Mouse (Mus musculus): ENCODE results near the gene Cacna1e.
A peak's percentile ranks its signal among the peaks of the same experiment; 100 is the strongest.

Gene Cacna1e

DNA sequence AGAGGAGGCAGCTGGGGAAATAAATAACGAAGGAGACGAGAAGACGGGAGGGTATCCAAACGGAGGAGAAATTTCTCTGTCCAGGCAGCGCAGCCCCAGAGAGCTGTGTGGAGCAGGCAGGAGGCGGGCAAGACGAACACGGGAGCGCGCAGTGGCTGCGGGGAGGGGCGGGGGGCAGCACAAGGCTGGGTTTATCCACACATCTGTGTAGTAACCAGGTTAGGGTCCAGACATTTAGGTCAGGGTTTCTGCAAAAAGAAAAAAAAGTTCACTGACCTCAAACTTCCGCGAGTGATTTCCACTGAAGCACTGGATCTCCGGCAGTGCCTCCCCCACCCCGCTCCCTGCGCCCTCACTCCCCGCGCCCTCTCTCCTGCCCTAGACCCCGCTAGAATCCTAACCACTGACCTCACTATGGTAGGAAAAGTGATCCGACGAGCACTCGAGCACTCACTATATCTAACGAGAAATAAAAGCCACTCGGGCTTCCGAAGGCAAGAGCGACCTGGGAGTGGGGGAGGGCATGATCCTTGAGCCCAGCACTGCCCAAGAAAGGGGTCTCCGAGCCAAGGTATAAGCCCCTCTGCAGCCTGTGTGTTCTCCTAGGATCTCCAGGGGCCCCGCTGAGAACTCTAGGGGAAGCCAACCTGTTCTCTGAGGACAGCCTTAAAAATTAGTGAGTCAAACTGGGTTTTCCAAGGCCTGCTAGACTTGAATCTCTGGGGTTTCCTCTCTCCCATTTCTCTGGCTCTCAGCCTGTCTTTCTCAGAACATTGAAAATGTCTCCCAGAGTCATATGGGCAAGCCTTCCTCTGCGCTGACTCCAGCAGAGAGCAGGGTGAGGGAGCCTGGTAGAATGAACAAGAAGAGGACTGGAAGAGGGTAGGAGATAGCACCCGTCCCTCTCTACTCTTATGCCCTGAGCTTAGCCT is at the start of gene Cacna1e:
Cacna1e (minus strand) TSS at position 227 of the 932 bp plus-strand sequence.
- DNase-seq = peak; percentile 16

DNA sequence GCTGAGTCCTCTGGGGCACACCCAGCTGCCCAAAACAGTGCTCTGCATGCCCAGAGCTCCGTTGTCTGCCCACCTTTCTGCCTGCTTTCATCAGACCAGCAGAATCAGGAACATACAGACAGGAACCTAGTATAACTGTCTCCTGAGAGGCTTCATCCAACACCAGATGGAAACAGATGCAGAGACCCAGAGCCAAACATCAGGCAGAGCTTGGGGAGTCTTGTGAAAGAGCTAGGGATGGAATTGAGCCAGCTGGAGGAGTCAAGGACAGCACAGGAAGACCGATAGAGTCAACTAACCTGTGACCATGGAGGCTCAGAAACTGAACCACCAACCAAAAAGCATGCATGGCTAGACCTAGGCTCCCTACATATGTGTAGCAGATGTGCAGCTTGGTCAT is 34.1 kb upstream of the Cacna1e start:
- peak; percentile 41 for DNase-seq

DNA sequence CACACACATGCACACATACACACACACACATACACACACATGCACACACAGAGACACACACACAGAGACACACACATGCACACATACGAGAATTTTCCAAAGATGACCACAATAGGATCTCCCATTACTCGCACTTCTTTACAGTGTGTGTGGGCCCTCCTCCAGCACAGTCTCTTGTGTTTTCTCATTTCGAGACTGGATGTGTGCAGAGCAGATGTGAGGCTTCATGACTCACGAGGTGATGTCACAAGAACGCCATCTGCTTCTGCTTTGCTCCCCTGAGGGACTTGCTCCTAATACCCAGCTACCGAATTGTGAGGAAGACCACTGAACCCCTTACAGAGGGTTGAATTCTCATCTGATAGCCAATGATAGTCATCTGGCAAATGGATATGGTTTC is 33.1 kb upstream of the Cacna1e start:
- DNase-seq = peak; percentile 10

DNA sequence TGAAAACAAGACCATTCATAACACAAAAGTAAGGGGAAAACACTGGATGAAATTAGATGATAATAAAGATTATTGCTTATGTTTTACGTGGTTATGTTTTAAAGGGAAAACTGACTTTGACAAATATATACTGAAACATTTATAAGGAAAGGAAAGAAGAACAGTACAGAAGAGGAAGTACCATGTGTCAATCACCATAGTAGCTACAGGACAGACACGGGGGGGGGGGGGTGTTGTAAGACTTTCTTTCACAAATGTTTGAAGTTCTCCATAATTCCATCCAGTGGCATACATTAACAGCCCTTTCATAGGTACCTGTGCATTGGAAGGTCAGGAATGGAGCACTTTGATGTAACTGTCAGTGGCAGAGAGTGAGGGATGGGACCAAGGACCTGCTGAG is 25.3 kb upstream of the Cacna1e start:
- no peak for DNase-seq

DNA sequence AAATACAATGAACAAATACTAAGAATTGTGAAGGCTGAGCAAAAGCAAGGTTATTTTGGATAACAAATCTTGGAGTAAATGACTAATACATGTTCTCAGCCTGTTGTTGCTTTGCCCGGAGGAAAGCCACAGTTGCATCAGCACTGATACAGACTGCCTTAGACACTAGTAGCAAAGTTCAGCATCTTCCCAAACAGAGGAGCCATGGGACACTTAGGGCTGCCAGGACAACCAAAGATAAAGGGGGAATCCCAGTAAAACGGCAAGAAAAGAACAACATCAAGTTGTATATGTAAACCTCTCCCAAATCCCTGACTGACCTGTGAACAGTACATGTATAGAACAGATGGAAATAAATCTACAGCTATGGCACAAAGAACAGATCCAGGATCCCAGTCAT is 13.1 kb upstream of the Cacna1e start:
- no peak for DNase-seq

DNA sequence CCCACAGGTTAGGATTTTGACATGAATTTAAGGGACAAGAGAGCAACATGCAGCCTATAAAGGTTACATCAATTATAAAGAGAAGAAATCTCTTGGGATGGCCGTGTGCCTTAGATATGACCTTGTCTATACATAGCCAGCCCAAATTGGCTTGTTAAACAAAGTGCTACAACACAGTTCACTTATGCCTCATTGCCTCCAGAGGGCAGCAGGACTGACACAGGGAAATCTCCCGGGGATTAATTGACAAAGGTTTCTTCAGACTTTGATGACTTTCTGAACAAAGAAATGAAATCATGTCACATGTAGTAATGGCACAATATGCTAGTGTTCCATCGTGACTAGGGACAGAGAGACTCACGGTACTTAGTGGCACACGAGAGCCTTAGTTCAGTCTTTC is 5.9 kb upstream of the Cacna1e start:
- DNase-seq = no peak

DNA sequence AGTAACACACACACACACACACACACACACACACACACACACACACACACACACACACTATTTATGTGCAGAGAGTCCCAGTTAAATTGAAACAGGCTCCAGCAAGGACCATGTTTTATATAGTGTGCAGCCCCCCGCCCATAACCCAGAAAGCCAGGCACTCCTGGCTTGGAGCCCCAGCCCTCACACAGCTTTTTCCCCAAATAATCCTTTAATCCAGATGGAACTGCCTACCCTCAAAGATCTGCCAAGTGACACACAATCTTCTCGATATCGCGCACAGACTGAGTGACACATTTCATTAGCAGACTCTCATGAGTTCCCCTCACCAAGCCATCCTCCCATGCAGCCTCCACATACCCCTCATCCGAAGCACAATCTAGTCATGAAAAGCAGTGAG is 4.2 kb upstream of the Cacna1e start:
- no peak for DNase-seq

DNA sequence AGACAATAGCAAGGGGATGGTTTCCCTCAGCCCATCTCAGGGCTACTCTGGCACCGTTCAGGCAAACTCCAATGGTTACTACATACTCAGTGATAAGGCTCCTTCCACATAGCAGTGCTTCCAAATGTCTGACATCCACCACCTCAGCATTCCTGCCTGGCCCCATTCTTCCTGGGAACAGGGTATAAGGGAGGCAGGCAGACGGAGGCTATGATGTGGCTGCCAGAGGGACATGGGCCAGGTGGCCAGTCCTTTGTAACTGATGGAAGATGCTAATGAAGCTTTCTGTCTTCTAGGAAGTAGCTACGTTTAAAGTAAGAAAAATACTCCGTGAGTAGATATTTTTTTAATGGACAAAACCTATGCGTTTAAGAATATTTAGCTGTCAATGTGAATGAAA is 3.7 kb upstream of the Cacna1e start:
- DNase-seq = no peak

DNA sequence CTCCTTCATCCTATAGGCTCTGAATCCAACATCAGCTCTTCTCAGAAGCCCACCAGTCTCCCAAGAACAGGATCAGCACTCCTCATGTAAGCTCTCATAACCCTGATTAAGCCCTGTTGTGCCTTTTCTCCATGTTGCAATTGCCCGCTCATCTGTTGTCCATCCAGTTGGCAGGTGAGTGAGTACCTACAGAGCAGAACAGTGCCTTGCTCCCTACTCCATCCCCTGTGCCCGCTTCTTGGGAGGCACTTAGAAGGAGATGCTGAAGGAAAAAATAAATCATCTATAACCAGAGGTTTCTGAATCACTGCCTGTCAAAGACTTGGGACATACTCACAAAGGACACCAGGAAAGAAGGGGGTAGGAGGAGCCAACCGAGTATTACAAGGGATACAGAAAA is 3.2 kb upstream of the Cacna1e start:
- no peak for DNase-seq

DNA sequence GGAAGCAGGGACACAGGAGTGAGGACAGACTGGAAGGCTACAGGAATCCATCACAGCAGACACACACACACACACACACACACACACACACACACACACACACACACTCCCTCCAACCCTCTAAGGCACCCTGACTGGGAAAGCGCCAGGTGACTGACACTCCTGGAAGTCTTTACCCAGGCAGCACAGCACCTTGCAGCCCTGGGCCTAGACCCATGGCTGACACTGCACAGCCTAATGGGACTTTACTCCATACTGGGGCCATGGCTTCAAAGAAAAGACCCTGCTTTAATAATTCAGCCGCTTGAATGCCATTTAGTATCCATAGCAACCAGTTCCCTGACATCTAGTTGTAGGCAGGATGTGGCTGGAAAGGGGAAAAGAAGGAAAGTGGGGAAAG is 2.3 kb upstream of the Cacna1e start:
- no peak for DNase-seq

DNA sequence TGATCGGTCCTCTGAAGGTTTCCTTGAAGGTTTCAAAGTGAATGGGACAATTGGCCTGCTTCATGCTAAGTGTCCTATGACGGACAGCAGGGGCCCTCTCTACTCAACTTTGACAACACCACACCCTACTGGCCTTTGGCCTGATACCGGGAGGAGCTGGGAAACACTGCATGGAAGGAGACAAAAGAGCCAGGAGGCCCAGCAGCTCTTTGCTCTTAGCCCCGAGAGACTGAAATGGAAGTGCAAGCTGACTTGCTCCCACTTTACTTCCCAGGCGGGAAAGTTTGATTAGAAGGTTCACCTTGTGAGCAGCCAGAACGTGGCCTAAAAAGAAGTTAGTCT is 877 bp upstream of the Cacna1e start:
- DNase-seq = no peak

DNA sequence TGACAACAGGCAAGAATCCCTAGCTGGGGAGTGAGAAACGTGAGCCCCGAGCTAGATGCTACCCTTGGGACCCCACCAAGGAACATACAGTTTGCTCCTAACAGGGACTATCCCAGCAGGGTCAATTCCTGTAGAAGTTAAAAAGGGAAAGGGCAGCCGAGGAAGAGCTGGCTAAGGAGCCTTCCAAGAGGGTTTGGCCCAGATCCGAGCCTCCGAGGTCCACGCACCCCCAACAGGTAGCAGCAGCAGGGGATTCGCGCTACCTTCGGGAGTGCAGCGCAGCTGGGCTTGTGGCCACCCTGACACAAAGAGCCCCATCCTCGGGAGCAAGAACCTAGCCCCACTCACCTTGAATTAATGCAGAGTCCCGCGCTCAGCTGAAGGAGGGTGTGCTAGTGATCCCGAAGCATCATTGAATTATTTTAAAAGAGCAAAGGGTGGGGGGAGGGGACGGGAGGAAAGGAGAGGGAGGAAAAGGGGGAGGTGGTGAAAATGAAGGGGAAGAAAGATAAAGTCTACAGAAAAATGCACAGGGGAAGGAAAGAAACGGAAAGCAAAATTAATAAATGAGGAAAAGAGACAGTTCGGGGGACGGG is 607 bp downstream of the Cacna1e start:
- no peak for DNase-seq

DNA sequence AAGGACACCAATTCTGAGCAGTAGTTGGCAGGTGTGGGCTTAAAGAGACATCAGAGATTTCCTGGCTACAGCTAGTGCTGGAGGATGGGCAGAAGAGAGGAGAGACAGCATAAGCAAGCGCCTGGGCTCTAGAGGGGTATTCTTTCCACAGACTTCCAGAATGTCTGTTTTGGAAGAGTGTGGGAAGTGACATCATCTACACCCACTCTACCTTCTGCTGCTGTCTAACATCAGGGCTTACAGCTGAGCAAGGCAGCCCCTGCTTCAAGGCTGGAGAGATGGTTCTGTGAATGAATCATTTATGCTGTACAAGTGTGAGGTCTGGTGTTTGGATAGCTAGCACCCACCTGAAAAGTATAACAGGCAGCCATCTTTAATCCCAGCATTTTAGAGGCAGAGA is 18.3 kb downstream of the Cacna1e start:
- no peak for DNase-seq

DNA sequence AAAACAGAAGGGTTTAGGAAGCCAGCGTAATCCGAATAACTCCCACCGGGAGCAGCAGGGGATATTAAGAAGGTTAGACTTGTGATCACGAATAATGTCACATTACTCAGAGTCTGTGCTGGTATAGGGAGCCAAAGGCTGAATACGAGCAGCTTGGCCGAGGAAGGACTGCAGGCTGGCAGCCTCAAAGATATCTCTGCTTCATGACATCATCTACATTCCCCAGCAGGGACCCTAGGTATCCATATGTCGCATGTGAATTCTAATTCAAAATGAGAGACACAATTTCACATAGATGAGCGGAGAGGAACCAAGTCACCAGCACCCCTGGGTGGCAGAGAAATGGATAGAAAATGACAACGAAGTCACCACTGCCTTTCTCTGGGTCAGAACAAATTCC is 22.9 kb downstream of the Cacna1e start:
- DNase-seq = no peak

DNA sequence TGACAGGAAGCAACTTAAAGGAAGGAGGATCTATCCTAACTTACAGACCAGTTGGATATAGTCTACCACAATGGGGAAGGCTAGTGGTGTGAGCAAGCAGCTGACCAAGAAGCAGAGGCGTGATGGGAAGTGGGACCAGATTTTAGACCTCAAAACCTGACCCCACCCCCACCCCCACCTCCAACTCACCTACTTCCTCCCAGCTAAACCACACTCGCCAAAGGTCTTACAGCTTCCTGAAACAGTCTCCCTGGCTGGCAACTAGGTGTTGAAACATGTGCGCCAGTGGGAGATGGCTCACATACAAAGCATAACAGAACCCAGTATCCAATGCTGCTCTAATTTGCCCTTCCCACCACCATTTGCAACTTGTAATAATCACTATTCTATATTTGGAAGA is 29.7 kb downstream of the Cacna1e start:
- DNase-seq = no peak

DNA sequence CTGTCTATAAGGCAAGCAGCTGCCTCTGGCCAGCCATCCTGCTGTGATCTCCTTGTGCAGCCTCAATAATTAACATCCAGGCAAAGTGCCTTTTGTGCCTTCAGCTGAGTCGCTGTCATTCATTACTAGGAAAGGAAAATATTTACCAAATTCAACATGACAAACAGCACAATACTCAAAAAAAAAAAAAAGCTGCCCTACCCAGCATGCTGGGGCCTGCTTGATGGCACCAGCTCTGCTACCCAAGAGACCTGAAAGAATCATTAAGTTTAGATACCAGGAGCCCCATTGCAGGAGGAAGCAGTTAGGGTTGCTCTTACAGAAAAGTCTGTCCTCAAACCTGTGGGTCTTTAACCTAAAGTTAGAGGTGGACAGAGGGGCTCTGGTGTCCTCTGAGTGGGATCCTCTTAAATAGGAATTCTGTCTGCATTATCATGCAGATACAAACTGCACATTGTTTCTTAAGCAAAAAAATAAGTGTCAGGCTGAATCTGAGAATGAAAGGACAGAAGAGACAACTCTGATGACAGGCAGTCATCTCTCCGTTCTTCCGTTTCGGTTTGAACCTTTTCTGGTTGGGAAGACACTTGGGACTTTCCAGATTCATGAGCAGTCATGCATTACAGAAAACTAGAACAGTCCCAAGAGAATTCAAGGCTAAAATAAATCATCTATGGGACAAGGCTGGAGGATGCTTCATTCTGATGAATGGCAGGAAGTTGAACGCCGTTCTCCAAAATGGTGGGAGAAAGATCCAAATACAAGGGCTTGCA is 33.6 kb downstream of the Cacna1e start:
- DNase-seq = no peak

DNA sequence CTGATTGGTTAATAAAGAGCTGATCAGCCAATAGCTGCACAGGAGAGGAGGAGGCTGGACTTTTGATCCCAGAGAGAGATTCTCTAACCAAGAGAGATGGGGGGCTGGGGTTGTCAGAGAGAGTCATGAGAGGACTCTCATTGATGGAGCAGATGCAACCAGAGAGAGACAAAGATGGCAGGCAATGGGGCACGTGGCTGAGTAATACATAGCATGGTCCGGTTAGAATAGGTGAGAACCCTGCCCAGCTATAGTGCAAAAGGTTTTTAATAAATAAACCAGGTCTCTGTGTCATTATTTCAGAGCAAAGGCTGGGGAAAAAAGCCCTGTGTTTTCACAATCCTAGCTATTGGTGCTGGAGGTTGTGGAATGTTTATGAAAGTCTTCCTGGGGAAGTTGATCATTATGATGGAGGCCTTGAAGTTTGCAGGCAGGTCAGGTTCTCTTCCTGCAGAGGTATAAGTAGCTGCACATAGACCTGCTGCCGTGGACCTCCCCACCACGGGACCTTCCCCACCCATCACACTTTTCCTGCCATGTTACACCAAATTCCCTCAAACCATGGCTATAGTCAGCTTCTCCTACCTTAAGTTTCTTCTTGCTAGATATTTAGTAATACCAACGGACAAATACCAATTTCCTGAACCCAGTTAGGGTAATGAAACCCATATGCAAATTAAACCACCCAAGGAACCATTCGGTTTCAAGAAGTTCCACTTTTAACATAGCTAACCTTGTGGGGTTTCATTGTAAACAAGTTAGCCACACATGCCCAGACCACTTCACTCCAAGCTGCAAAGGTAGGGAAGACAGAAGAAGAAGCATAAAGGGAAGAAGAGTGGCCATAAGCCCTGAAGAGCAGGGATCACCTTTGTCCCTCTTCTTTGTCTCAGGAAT is 35.4 kb downstream of the Cacna1e start:
- no peak for DNase-seq

DNA sequence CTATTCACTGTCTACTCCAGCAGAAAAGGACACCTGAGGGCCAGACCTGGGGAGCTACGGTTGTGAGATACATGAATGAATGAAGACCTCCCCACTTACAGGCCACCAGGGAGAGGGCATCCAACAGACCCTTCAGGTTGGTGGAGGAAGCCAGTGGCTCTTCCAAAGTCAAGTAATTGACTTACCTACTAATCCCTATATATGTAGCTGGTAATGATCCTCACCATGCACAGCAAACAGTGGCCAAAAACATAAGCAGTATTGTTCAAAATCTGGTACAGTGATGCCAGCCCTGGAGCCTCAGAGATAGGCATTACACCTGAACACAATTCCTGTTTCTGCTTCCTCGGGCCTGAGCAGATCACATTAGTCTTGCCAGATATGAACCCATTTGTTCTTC is 37.4 kb downstream of the Cacna1e start:
- no peak for DNase-seq

DNA sequence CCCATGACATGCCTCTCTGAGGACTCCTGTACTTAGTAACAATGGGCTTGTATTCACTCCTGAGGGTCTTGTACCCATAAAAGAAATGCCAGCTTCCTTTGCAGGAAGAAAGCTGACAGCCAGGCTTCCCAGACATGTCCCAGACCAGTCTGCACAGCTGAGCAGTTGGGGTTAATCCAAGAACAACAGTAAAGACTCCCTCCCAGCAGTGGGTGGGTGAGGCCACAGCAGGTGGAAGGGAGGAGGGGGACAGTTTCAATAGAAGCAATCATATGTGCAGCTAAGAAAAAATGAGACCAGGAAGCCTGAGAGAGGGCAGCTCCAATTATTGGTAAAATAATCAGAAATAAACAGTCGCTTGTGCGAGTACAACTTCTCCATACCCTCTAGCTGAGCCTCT is 40.9 kb downstream of the Cacna1e start:
- DNase-seq = no peak

DNA sequence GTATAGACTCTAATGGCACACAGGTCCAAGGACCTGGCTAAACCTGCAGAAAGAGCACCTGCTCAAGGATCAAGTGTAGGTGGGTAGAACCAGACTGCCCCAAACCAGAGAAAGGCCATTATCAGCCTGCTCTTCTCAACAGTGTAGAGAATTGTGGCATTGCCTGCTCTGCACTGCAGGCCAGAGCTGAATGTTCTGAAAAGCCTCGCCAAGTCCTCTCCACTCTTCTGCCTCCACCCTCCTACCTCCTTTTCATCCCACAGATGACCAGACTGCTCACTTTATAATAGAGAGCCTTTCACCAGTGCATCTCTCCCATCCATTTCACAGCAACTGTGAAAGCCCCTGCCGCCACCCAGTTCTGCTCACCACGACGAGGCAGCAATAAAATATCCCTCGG is 42.0 kb downstream of the Cacna1e start:
- no peak for DNase-seq

DNA sequence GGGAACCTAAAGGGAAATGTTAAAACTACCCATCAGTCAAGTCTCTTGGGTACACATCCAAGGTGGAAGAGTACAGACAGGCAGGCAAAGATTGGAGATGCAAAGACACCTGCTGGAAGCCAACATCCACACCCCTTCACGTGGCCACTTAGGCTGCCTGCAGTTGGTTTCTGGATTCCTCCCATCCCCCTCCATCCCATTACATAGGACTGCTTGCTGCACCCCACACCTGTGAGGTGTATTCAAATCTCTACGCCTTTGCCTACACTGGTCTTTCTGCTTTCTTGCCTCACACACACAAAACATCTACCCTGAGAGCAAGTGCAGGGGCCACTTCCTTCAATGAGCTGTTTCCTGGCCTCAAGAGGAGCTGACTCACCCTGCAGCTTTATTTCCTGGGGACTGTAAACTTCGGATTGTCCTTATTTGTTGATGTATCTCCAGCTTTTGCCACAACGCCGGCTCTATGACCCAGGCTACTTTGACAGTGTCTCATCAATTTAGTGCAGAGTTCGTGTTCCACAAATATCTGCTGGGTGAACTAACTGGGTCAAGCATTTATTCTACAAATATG is 43.2 kb downstream of the Cacna1e start:
- DNase-seq = no peak

DNA sequence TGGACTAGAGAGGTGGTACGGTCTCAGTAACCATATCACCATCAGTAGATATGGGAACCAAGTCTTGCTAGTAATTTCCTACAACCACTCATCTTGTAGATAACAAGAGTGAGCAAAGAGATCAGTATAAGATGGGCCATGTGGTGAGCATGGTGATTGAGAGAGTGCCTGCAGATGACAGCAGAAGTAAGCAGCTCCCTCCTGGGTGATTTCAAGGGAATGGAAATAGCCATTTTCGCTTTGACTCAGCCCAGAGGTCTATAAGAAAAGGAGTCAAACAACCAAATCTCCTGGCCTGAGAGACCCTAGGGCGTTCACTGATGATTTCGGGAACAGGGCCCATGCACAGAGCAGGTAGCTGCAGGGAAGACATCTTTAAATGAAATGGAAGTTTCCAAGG is 45.0 kb downstream of the Cacna1e start:
- no peak for DNase-seq

DNA sequence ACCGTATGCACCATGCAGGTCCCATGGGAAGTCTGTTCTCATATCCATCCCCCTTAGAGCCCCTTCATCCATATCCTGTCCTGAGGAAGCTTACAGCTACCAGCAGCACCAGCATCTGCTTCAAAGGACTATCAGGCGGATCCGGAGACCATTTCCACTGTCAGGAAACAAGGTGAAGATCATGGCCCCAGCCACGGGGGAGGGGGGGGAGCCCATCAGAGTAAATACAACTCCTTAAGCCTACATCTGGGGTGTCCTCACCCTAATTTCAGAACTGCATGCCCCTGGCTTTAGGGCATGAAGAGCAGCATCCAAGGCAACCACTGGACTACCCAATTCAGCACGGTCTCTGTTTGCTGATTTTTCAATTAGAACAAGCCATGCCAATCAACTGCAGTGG is 47.8 kb downstream of the Cacna1e start:
- DNase-seq = no peak

All from lung, postnatal 10 days (tissue).